Mouse (Mus musculus) brain, embryonic 14.5 days (tissue): Measurements from ENCODE around the gene Ankfy1.

Source experiments
- CTCF ChIP-seq: fragments of 200-500 bp; IDR thresholded peaks from 2 replicates; pipeline ENCODE4 v1.5.1; 2012; ENCODE audit warnings: inconsistent platforms, mild to moderate bottlenecking, moderate library complexity, borderline replicate concordance; ENCODE audit not compliant: insufficient read depth, insufficient read length; ENCODE audit errors: extremely low read depth
- POLR2A ChIP-seq: fragments of 200-500 bp; IDR thresholded peaks from 2 replicates; pipeline ENCODE4 v1.6.1; 2012; ENCODE audit warnings: mild to moderate bottlenecking, inconsistent platforms, borderline replicate concordance; ENCODE audit not compliant: poor library complexity, insufficient read depth, insufficient read length, severe bottlenecking; ENCODE audit errors: extremely low read depth

GRCm38 (mm10) chr11:72804586-72804985, 114.8 kb downstream of the Ankfy1 start:
- TF ChIP-seq CTCF (no peak), POLR2A (no peak)
